Comparison of ENCODE assay signal across 9 mouse cellular contexts in the genomic region with DNA sequence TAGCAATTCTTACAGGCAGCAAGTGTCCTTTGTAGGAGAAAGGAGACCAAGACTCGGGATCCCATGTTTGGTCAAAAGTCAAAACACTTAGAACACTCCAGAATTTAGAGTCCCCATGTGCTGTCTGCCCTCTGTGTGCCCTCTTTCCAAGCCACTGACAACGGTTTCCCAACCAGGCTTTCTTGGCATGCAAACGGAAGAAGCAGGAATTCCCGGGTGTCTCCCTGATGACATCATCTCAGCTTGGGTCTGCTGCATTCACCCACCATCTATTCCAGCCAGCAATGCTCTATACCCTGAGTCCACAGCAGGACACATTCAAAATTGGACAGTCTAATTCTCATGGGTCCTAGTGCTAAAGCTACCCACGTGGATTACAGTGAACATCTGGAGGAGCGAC. TPM values are rescaled to one million over a fixed set of nuclear protein-coding genes. Genes with fewer than 3 reads are reported as not detected.
A peak's percentile ranks its signal among the peaks of the same experiment; 100 is the strongest.
DNase-seq lines count a peak whose midpoint lies in the region; ATAC-seq and TF ChIP-seq lines count a peak whose summit lies in the region.
"Had no signal": no experiment of that assay in that cellular context is flagged by ENCODE, and none has a peak within 500 bp of the region (broad histone marks: within the 10 kb centered on the region; RNA-seq: fewer than 3 reads in every experiment).

No protein-coding gene starts in this region.

- H3K27ac ChIP-seq in hindbrain, embryonic 10.5 days, result peak overlapping the region; percentile 91; the same call in 1 of the 2 replicates
- no peak overlapping the region for H3K27ac ChIP-seq in hindbrain, embryonic 11.5 days (ENCODE audit: low read depth, low read length)
- H3K27ac ChIP-seq in intestine, embryonic 16.5 days (ENCODE audit: low read length), result peak overlapping the region; percentile 96
- no peak overlapping the region for H3K27ac ChIP-seq in left cerebral cortex, adult 2 months

- intact Hi-C loops in left cerebral cortex, adult 2 months (cut with DNase I), result no loop called here

- H3K36me3 ChIP-seq in hindbrain, embryonic 10.5 days, result 0 out of 2 replicates have a peak, but pooled peaks cover 2% of the 10 kb centered on the region
- H3K36me3 ChIP-seq in hindbrain, embryonic 11.5 days (ENCODE audit: control insufficient read depth, insufficient read depth, low read length), result no peaks in the 10 kb centered on the region
- H3K36me3 ChIP-seq in intestine, embryonic 16.5 days (ENCODE audit: control insufficient read depth, insufficient read depth, low read length), result no peaks in the 10 kb centered on the region
- H3K36me3 ChIP-seq: G1E had no signal

- no peak overlapping the region for H3K4me3 ChIP-seq in hindbrain, embryonic 10.5 days
- H3K4me3 ChIP-seq in hindbrain, embryonic 11.5 days (ENCODE audit: low read depth, low read length), result no peak overlapping the region
- no peak overlapping the region for H3K4me3 ChIP-seq in intestine, embryonic 16.5 days (ENCODE audit: low read length)
- H3K4me3 ChIP-seq in left cerebral cortex, adult 2 months, result no peak overlapping the region

- no peak overlapping the region for H3K9ac ChIP-seq in hindbrain, embryonic 11.5 days (ENCODE audit: low read depth, low read length)
- H3K9ac ChIP-seq in intestine, embryonic 16.5 days (ENCODE audit: low read depth, low read length), result no peak overlapping the region; the same call in 1 of the 2 replicates

- TF ChIP-seq CTCF in left cerebral cortex, adult 2 months (IDR thresholded peaks at IDR 0.05), result no peak

- no peaks in the 10 kb centered on the region for H3K27me3 ChIP-seq in hindbrain, embryonic 10.5 days (ENCODE audit: insufficient read depth, poor library complexity, severe bottlenecking)
- no peaks in the 10 kb centered on the region for H3K27me3 ChIP-seq in hindbrain, embryonic 11.5 days (ENCODE audit: control insufficient read depth, insufficient read depth, low read length)
- H3K27me3 ChIP-seq in intestine, embryonic 16.5 days (replicated peaks; ENCODE audit: control insufficient read depth, insufficient read depth, low read length), result no peaks in the 10 kb centered on the region

- 62% methylated on average over 6 of the region's 6 CpGs for WGBS in hindbrain, embryonic 10.5 days
- 57% methylated on average over 6 of the region's 6 CpGs for WGBS in hindbrain, embryonic 11.5 days
- 39% methylated on average over 6 of the region's 6 CpGs for WGBS in intestine, embryonic 16.5 days

- H3K9me3 ChIP-seq in hindbrain, embryonic 10.5 days, result no peaks in the 10 kb centered on the region
- no peaks in the 10 kb centered on the region for H3K9me3 ChIP-seq in hindbrain, embryonic 11.5 days (ENCODE audit: control insufficient read depth, low read length)
- H3K9me3 ChIP-seq in intestine, embryonic 16.5 days (ENCODE audit: control insufficient read depth, low read length), result no peaks in the 10 kb centered on the region
- H3K9me3 ChIP-seq: G1E had no signal

- ATAC-seq in hindbrain, embryonic 11.5 days (ENCODE audit: low FRiP score), result no peak
- ATAC-seq in intestine, embryonic 16.5 days, result no peak
- ATAC-seq in inflammation-experienced regulatory T-cells, adult 6 months, result no peak

- DNase-seq in hindbrain, embryonic 10.5 days (ENCODE audit: low spot score), result no peak
- DNase-seq in hindbrain, embryonic 11.5 days (ENCODE audit: low spot score), result no peak
- DNase-seq in MN1 (ENCODE audit: low spot score), result peak; percentile 66
- peak; percentile 35 for DNase-seq in adipocyte (ENCODE audit: low spot score)
- DNase-seq in right cerebral cortex, postnatal 36 days (ENCODE audit: low spot score in 2 of 2), result no peak
- DNase-seq in left cerebral cortex, adult 2 months (ENCODE audit: extremely low spot score in 1 of 2, low spot score in 2 of 2), result no peak

- H3K4me2 ChIP-seq in hindbrain, embryonic 11.5 days (replicated peaks; ENCODE audit: low read depth, low read length), result no peak overlapping the region
- H3K4me2 ChIP-seq in intestine, embryonic 16.5 days (ENCODE audit: low read depth, low read length), result no peak overlapping the region

- peaks cover 67% of the 10 kb centered on the region for H3K4me1 ChIP-seq in hindbrain, embryonic 10.5 days (replicated peaks)
- peaks cover 12% of the 10 kb centered on the region for H3K4me1 ChIP-seq in hindbrain, embryonic 11.5 days (replicated peaks; ENCODE audit: control insufficient read depth, insufficient read depth, low read length)
- peaks cover 68% of the 10 kb centered on the region for H3K4me1 ChIP-seq in intestine, embryonic 16.5 days (ENCODE audit: control insufficient read depth, insufficient read depth, low read length)

RNA-seq across cellular contexts. Expression of a gene that starts 11.4 kb away (rescaled TPM):
- 61.0 and 68.8 TPM in 2 replicates for polyA plus RNA-seq in hindbrain, embryonic 10.5 days (2016; fragmentation: Nextera tagmentation; extraction: Ambion mirVana)
- 90.2 and 91.6 TPM in 2 replicates for polyA plus RNA-seq in hindbrain, embryonic 11.5 days (2014; fragmentation: Nextera tagmentation; extraction: Ambion mirVana)
- 235 and 247 TPM in 2 replicates for polyA plus RNA-seq in intestine, embryonic 16.5 days (2015; fragmentation: Nextera tagmentation; extraction: Ambion mirVana)
- polyA plus RNA-seq in inflammation-experienced regulatory T-cells, adult 6 months (2017; shearing (Covaris generic)), result 100 to 1,000 TPM; 347 to 625 (median 370) TPM
- 10 to 100 TPM; 85.5 to 86.7 TPM for total RNA-seq in left cerebral cortex, adult 2 months (2021)

RNA-seq across cellular contexts. Expression of a gene that starts 56.1 kb away (rescaled TPM):
- 0.25 and 0.56 TPM in 2 replicates for polyA plus RNA-seq in hindbrain, embryonic 10.5 days (2016; fragmentation: Nextera tagmentation; extraction: Ambion mirVana)
- polyA plus RNA-seq in hindbrain, embryonic 11.5 days (2014; fragmentation: Nextera tagmentation; extraction: Ambion mirVana), result 0.36 and 1.1 TPM in 2 replicates
- polyA plus RNA-seq in intestine, embryonic 16.5 days (2015; fragmentation: Nextera tagmentation; extraction: Ambion mirVana), result 2.3 and 3.0 TPM in 2 replicates
- 10 to 100 TPM; 75.5 to 92.6 (median 81.1) TPM for polyA plus RNA-seq in inflammation-experienced regulatory T-cells, adult 6 months (2017; shearing (Covaris generic))
- under 1 TPM in 1 of 2 experiments, not detected in 1; 0.32 TPM for total RNA-seq in left cerebral cortex, adult 2 months (2021)
- total RNA-seq: G1E had no signal
- polyA plus RNA-seq: G1E had no signal

RNA-seq across cellular contexts. Expression of a gene that starts 59.1 kb away (rescaled TPM):
- polyA plus RNA-seq in hindbrain, embryonic 10.5 days (2016; fragmentation: Nextera tagmentation; extraction: Ambion mirVana), result 14.2 and 14.7 TPM in 2 replicates
- 9.8 and 10.3 TPM in 2 replicates for polyA plus RNA-seq in hindbrain, embryonic 11.5 days (2014; fragmentation: Nextera tagmentation; extraction: Ambion mirVana)
- polyA plus RNA-seq in intestine, embryonic 16.5 days (2015; fragmentation: Nextera tagmentation; extraction: Ambion mirVana), result 27.2 and 28.1 TPM in 2 replicates
- polyA plus RNA-seq in inflammation-experienced regulatory T-cells, adult 6 months (2017; shearing (Covaris generic)), result 100 to 1,000 TPM in 2 of 3 experiments, 10 to 100 TPM in 1; 64.4 to 113 (median 110) TPM
- total RNA-seq in left cerebral cortex, adult 2 months (2021), result 10 to 100 TPM; 38.3 to 38.4 TPM

Comparison
In these comparisons a context has a peak if more than half of its experiments do, and no peak if none do; other contexts are left out.
1. H3K27ac ChIP-seq: peak in hindbrain, embryonic 10.5 days (single experiment) and intestine, embryonic 16.5 days (single experiment); none in hindbrain, embryonic 11.5 days (single experiment) and left cerebral cortex, adult 2 months (single experiment).
2. DNase-seq: peak in MN1 (single experiment) and adipocyte (single experiment); none in hindbrain, embryonic 10.5 days (single experiment), hindbrain, embryonic 11.5 days (single experiment), right cerebral cortex, postnatal 36 days (0 of 2) and left cerebral cortex, adult 2 months (0 of 2).
3. RNA of a gene that starts 56.1 kb away (polyA plus RNA-seq): 75.5 to 92.6 TPM in inflammation-experienced regulatory T-cells, adult 6 months; 2.3 to 3.0 TPM in intestine, embryonic 16.5 days, 0.36 to 1.1 TPM in hindbrain, embryonic 11.5 days and 0.25 to 0.56 TPM in hindbrain, embryonic 10.5 days; every median in the first group is over 10 times any median in the second.